Mouse (Mus musculus) right cerebral cortex, postnatal 4 days (tissue): Measurements from ENCODE around the gene H2-D1.
"Not testable (repeated sequence)": the region's sequence is repeated elsewhere in the genome, so short reads cannot be mapped to it uniquely, and the experiment has no call there.

Source experiments
- DNase-seq: peaks from one replicate; pipeline ENCODE4 v3.0.0-alpha.2; 2022

H2-D1 gene

DNA sequence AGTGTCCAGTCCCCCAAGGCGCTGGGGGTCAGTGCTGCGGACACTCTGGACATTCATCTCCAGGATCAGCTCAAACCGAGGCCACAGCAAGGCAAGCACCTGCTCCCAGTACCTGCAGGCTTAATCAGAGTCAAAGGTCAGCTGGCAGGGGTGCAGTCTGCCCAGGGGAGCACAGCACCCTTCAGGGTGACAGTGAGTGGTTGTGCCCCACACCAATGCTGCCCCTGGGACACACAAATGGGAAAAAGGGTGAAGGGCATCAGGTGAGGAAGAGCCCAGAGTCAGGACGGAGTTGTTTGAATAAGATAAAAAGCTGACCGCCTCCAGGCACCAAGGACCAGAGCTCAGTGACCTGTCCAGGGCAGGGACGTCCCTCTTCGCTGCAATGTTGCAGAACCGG is 42.4 kb downstream of the H2-D1 start:
- DNase-seq: not testable (repeated sequence)
